Comparison of ENCODE assay signal across 17 mouse cellular contexts in the genomic region with DNA sequence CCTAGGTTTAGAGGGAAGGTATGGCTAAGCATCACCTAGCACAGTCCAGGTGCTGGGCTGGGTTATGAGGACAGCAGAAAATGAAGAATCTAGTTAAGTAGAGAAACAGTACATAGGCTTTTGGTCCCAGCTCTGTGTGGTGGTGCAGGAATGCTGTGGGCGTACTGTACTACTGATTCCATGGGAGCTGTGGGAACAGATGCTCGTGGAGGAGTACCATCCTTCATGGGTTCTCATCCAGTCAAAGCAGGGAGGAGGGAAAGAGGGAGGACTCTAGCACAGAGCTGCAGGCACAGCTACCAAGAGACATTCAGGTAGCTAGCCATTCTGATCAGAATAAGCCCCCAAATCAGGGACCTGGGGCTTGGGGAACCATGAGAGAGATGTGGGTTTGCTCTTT. TPM values are rescaled to one million over a fixed set of nuclear protein-coding genes. Genes with fewer than 3 reads are reported as not detected.
A peak's percentile ranks its signal among the peaks of the same experiment; 100 is the strongest.
DNase-seq lines count a peak whose midpoint lies in the region; ATAC-seq and TF ChIP-seq lines count a peak whose summit lies in the region.
"Had no signal": no experiment of that assay in that cellular context is flagged by ENCODE, and none has a peak within 500 bp of the region (broad histone marks: within the 10 kb centered on the region; RNA-seq: fewer than 3 reads in every experiment).

No protein-coding gene starts in this region.

- TF ChIP-seq POLR2A in testis, adult 2 months (IDR thresholded peaks at IDR 0.05; ENCODE audit: control insufficient read depth, low read depth, low read length) = no peak

- intact Hi-C loops in left cerebral cortex, adult 2 months (cut with DNase I) = loop anchor here (2.0 kb wide), 1 partner anchor 54 kb away; a partner anchor contains a TSS

- 72% methylated on average over 2 of the region's 2 CpGs for WGBS in stomach, postnatal 0 days

- no peak overlapping the region for H3K9ac ChIP-seq in stomach, postnatal 0 days (ENCODE audit: low read length)
- H3K9ac ChIP-seq: kidney, embryonic 15.5 days; limb, embryonic 12.5 days; neural tube, embryonic 13.5 days had no signal

- no peak for DNase-seq in testis, postnatal 14 days (ENCODE audit: low spot score)
- DNase-seq in layer of hippocampus, adult 18-20 months (ENCODE audit: low spot score in 2 of 2) = peak; percentile 85 to 93
- peak; percentile 48 to 54 for DNase-seq in left cerebral cortex, adult 2 months (ENCODE audit: extremely low spot score in 1 of 2, low spot score in 2 of 2)
- DNase-seq in telencephalon, adult 2 months (ENCODE audit: low read depth, low spot score) = peak; percentile 92
- no peak for DNase-seq in embryo, embryonic 10.5 days (ENCODE audit: low spot score)
- no peak for DNase-seq in adrenal gland, postnatal 36 days
- DNase-seq in stomach, postnatal 0 days (ENCODE audit: low spot score) = no peak
- DNase-seq: adrenal gland, postnatal 25 days; embryo, embryonic 11 days; heart, adult 2 months; heart, postnatal 36 days had no signal

- H3K27me3 ChIP-seq in testis, adult 2 months (ENCODE audit: control insufficient read depth, insufficient read depth, low read length) = no peaks in the 10 kb centered on the region
- no peaks in the 10 kb centered on the region for H3K27me3 ChIP-seq in stomach, postnatal 0 days (ENCODE audit: control insufficient read depth, insufficient read depth, low read length)
- H3K27me3 ChIP-seq: kidney, embryonic 15.5 days; limb, embryonic 12.5 days; neural tube, embryonic 13.5 days had no signal

- no peak for TF ChIP-seq CTCF in testis, adult 2 months (IDR thresholded peaks at IDR 0.05; ENCODE audit: control insufficient read depth, insufficient read depth, insufficient replicate concordance, low read depth, low read length)
- TF ChIP-seq CTCF in left cerebral cortex, adult 2 months (IDR thresholded peaks at IDR 0.05) = no peak
- TF ChIP-seq CTCF in stomach, postnatal 0 days (IDR thresholded peaks at IDR 0.05; ENCODE audit: low read depth) = no peak

- H3K27ac ChIP-seq in testis, adult 2 months (ENCODE audit: control insufficient read depth, insufficient read depth, low read depth, low read length) = no peak overlapping the region
- peak overlapping the region; percentile 70 for H3K27ac ChIP-seq in left cerebral cortex, adult 2 months
- no peak overlapping the region for H3K27ac ChIP-seq in stomach, postnatal 0 days (replicated peaks)
- H3K27ac ChIP-seq: heart, adult 2 months; kidney, embryonic 15.5 days; limb, embryonic 12.5 days; neural tube, embryonic 13.5 days had no signal

- peak overlapping the region; percentile 12; the same call in 1 of the 2 replicates for H3K4me3 ChIP-seq in testis, adult 2 months (ENCODE audit: control insufficient read depth, low read depth, low read length)
- H3K4me3 ChIP-seq in left cerebral cortex, adult 2 months = no peak overlapping the region
- no peak overlapping the region for H3K4me3 ChIP-seq in stomach, postnatal 0 days (ENCODE audit: low read depth, low read length)
- H3K4me3 ChIP-seq: heart, adult 2 months; kidney, embryonic 15.5 days; limb, embryonic 12.5 days; neural tube, embryonic 13.5 days had no signal

- no peaks in the 10 kb centered on the region for H3K9me3 ChIP-seq in stomach, postnatal 0 days (ENCODE audit: control insufficient read depth, low read length)
- H3K9me3 ChIP-seq: kidney, embryonic 15.5 days; limb, embryonic 12.5 days; neural tube, embryonic 13.5 days had no signal

- H3K4me2 ChIP-seq in stomach, postnatal 0 days (replicated peaks; ENCODE audit: low read depth) = no peak overlapping the region
- H3K4me2 ChIP-seq: kidney, embryonic 15.5 days; limb, embryonic 12.5 days; neural tube, embryonic 13.5 days had no signal

- peaks cover 10% of the 10 kb centered on the region for H3K4me1 ChIP-seq in testis, adult 2 months (ENCODE audit: control insufficient read depth, insufficient read depth, low read length)
- H3K4me1 ChIP-seq in stomach, postnatal 0 days (replicated peaks; ENCODE audit: control insufficient read depth, insufficient read depth) = no peaks in the 10 kb centered on the region
- H3K4me1 ChIP-seq: neural tube, embryonic 13.5 days had no signal

- TF ChIP-seq EP300 in stomach, postnatal 0 days (optimal IDR thresholded peaks at IDR 0.05) = no peak

- H3K36me3 ChIP-seq in testis, adult 2 months (ENCODE audit: control insufficient read depth, insufficient read depth, low read length) = peaks cover 2% of the 10 kb centered on the region; the same call in 1 of the 2 replicates
- peaks cover under 1% of the 10 kb centered on the region; the same call in 1 of the 2 replicates for H3K36me3 ChIP-seq in stomach, postnatal 0 days (ENCODE audit: control insufficient read depth, insufficient read depth, low read length)

- ATAC-seq in stomach, postnatal 0 days (ENCODE audit: low FRiP score, low TSS enrichment) = no peak
- ATAC-seq: inflammation-experienced regulatory T-cells, adult 6 months had no signal

RNA-seq across cellular contexts. Expression of a gene that starts 22.5 kb away (rescaled TPM):
- 0.32 and 0.85 TPM in 2 replicates for polyA plus RNA-seq in testis, adult 2 months (2012; rRNA removed)
- 1 to 10 TPM; 1.1 to 2.3 TPM for total RNA-seq in layer of hippocampus, adult 18-20 months (2021)
- total RNA-seq in left cerebral cortex, adult 2 months (2021) = 1 to 10 TPM; 1.7 to 1.9 TPM
- 1 to 10 TPM; 3.0 to 4.0 TPM for total RNA-seq in adrenal gland, postnatal 36 days (2021)
- 9.8 and 10.6 TPM in 2 replicates for polyA plus RNA-seq in stomach, postnatal 0 days (2015; fragmentation: Nextera tagmentation; extraction: Ambion mirVana)
- total RNA-seq: MEL had no signal
- polyA plus RNA-seq: inflammation-experienced regulatory T-cells, adult 6 months had no signal

RNA-seq across cellular contexts. Expression of a gene that starts 40.4 kb away (rescaled TPM):
- 5.5 and 12.8 TPM in 2 replicates for polyA plus RNA-seq in testis, adult 2 months (2012; rRNA removed)
- total RNA-seq in layer of hippocampus, adult 18-20 months (2021) = 10 to 100 TPM; 19.5 to 22.3 TPM
- 10 to 100 TPM; 22.4 to 24.2 TPM for total RNA-seq in left cerebral cortex, adult 2 months (2021)
- total RNA-seq in adrenal gland, postnatal 36 days (2021) = 100 to 1,000 TPM in 1 of 2 experiments, 10 to 100 TPM in 1; 68.4 to 105 TPM
- 191 and 228 TPM in 2 replicates for polyA plus RNA-seq in stomach, postnatal 0 days (2015; fragmentation: Nextera tagmentation; extraction: Ambion mirVana)

RNA-seq across cellular contexts. Expression of a gene that starts 55.1 kb away (rescaled TPM):
- 74.9 and 80.8 TPM in 2 replicates for polyA plus RNA-seq in testis, adult 2 months (2012; rRNA removed)
- total RNA-seq in layer of hippocampus, adult 18-20 months (2021) = 100 to 1,000 TPM; 134 to 146 TPM
- 100 to 1,000 TPM; 133 to 135 TPM for total RNA-seq in left cerebral cortex, adult 2 months (2021)
- total RNA-seq in adrenal gland, postnatal 36 days (2021) = 10 to 100 TPM; 58.2 to 93.9 TPM
- polyA plus RNA-seq in stomach, postnatal 0 days (2015; fragmentation: Nextera tagmentation; extraction: Ambion mirVana) = 45.6 and 48.7 TPM in 2 replicates

Comparison
In these comparisons a context has a peak if more than half of its experiments do, and no peak if none do; other contexts are left out.
1. DNase-seq: peak in layer of hippocampus, adult 18-20 months (2 of 2), left cerebral cortex, adult 2 months (2 of 2) and telencephalon, adult 2 months (single experiment); none in testis, postnatal 14 days (single experiment), embryo, embryonic 10.5 days (single experiment), adrenal gland, postnatal 36 days (0 of 2) and stomach, postnatal 0 days (single experiment).